Mouse (Mus musculus) ES-E14 (cell line): ENCODE measurements at regions not wholly inside any gene's neighbourhood (a gene's known extent, or its start where the extent isn't known, plus 50 kb on each side); places are given as distances from the start of the nearest gene placed in this dataset.

ENCODE experiments used
- CHD2 ChIP-seq: IDR thresholded peaks from 2 replicates; pipeline ENCODE4 v1.6.1; 2014; ENCODE audit warnings: mild to moderate bottlenecking, low read depth, low read length, inconsistent platforms
- MAFK ChIP-seq: IDR thresholded peaks from 2 replicates; pipeline ENCODE4 v1.6.1; 2014; ENCODE audit warnings: mild to moderate bottlenecking, low read depth, low read length, inconsistent platforms; ENCODE audit not compliant: insufficient read depth
- ZC3H11A ChIP-seq: IDR thresholded peaks from 2 replicates; pipeline ENCODE4 v1.6.1; 2012; ENCODE audit warnings: low read depth, mild to moderate bottlenecking, inconsistent platforms, low read length, borderline replicate concordance
- ZNF384 ChIP-seq: IDR thresholded peaks from 2 replicates; pipeline ENCODE4 v1.6.1; 2012; ENCODE audit warnings: low read depth, low read length, inconsistent platforms

DNA sequence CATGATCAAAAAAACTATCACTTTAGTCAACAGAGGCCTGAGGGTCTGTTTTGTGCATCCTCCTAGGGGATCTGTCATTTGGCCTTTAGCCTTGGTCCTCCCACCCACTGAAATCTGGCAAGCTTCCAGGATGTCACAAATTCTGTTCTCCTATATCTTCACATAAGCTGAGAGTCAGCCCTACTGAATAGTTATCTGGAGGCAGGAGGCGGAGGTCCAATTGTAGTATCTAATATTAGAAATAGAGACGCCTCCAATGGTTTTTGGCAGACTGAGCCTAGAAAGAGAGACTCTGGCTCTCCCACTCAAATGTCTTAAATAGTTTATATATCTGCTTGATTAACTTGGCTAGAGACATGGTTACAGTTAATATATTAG is 534.3 kb downstream of the Cetn3 start:
- TF ChIP-seq ZNF384, result no peak
- no peak for TF ChIP-seq CHD2
- no peak for TF ChIP-seq MAFK
- no peak for TF ChIP-seq ZC3H11A
